Mouse (Mus musculus) c-Kit-negative CD71-positive TER-119-positive erythroid progenitor cells, embryonic 14.5 days (primary cell): ENCODE measurements around the gene Krt26.

Experiments
- DNase-seq: peaks from one replicate; pipeline ENCODE4 v3.0.0-alpha.2; 2013; ENCODE audit warnings: low read depth, low spot score

Krt26 gene

GRCm38 (mm10) chr11:99284011-99284410, 53.8 kb downstream of the Krt26 start:
- no peak for DNase-seq

DNA sequence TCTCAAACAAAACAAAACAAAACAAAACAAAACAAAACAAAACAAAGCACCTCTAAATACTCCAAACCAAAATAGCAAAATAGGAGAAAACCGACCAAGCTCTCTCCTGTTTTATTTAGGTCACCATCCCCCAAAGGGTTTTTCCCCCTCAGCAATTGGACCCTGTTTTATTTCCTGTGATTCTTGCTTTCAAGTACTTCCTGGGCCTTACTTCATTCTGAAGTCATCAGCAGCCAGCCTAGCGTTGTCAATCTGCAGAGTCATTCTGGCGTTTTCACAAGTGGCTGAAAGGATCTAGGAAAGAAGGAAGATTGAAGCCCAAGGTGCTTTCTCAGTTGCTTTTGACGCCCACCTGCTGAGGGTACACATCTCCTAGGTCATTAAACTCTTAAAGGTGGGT, 54.4 kb downstream of the Krt26 start:
- no peak for DNase-seq

DNA sequence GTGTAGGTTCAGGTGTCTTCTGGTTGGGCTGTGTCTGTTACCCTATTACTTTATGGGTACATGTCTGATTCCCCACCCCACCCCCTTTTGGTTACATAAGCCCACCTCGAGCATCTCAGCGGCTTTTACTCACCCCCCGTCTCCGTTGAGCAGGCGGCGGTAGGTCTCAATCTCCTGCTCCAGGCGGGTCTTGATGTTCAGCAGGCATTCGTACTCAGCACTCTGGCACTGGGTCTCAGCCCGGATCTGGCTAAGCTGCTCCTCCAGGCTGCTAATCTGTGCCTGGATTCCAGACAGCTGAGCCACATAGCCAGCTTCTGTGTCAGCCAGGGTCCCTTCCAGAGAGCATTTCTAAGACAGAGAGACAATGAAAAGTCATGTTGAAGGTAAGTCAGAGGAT, 56.6 kb downstream of the Krt26 start:
- no peak for DNase-seq

- no peak for DNase-seq
Observed at GRCm38 (mm10) chr11:99279986-99280385, 57.8 kb downstream of the Krt26 start.
